Mouse (Mus musculus) myocyte (in vitro differentiated cells): ENCODE results near the gene Cd276. TPM values are rescaled to one million over a fixed set of nuclear protein-coding genes. Genes with fewer than 3 reads are reported as not detected.

Experiments used
- H3K27me3 ChIP-seq: one replicate; pipeline ENCODE4 v1.6.1; 2011; ENCODE audit not compliant: control insufficient read depth, insufficient read depth, insufficient read length
- H3K36me3 ChIP-seq: one replicate; pipeline ENCODE4 v1.6.1; 2011; ENCODE audit not compliant: control insufficient read depth, insufficient read depth
- H3K4me2 ChIP-seq: one replicate; pipeline ENCODE4 v1.6.1; 2011; ENCODE audit warnings: low read depth, control low read depth
- H3K4me3 ChIP-seq: one replicate; pipeline ENCODE4 v1.5.1; 2011; ENCODE audit warnings: mild to moderate bottlenecking, control low read depth, moderate library complexity
- H3K79me2 ChIP-seq: one replicate; pipeline ENCODE4 v1.6.1; 2011; ENCODE audit not compliant: control insufficient read depth, insufficient read depth
- H3ac ChIP-seq: one replicate; pipeline ENCODE4 v1.6.1; 2011; ENCODE audit not compliant: control insufficient read depth, insufficient read length
- CEBPB ChIP-seq: IDR thresholded peaks from 2 replicates; pipeline ENCODE4 v1.6.1; 2011; ENCODE audit warnings: mild to moderate bottlenecking, moderate library complexity; ENCODE audit not compliant: poor library complexity, insufficient read depth, severe bottlenecking
- E2F4 ChIP-seq: IDR thresholded peaks from one replicate; pipeline ENCODE4 v1.6.1; 2011; ENCODE audit warnings: mild to moderate bottlenecking, control low read depth, moderate library complexity; ENCODE audit not compliant: insufficient read depth
- MAX ChIP-seq: IDR thresholded peaks from one replicate; pipeline ENCODE4 v1.6.1; 2011; ENCODE audit warnings: low read depth, mild to moderate bottlenecking, control low read depth
- MYOD1 ChIP-seq, 3 experiments: IDR thresholded peaks; one replicate each; pipeline ENCODE4 v1.6.1; 2011; ENCODE audit warnings: control low read depth in 2 of 3, low read depth in 2 of 3, mild to moderate bottlenecking in 2 of 3, moderate library complexity in 1 of 3; ENCODE audit not compliant: insufficient read length in 2 of 3, control insufficient read depth in 1 of 3
- MYOG ChIP-seq, 3 experiments: IDR thresholded peaks; one replicate each; pipeline ENCODE4 v1.6.1; 2011; ENCODE audit warnings: control low read depth in 2 of 3, low read depth in 2 of 3, mild to moderate bottlenecking in 2 of 3; ENCODE audit not compliant: insufficient read length in 2 of 3, control insufficient read depth in 1 of 3, insufficient read depth in 1 of 3
- POLR2A ChIP-seq: IDR thresholded peaks from one replicate; pipeline ENCODE4 v1.6.1; 2011; ENCODE audit warnings: low read depth, mild to moderate bottlenecking, control low read depth, moderate library complexity; ENCODE audit not compliant: insufficient read length
- POLR2AphosphoS2 ChIP-seq: IDR thresholded peaks from one replicate; pipeline ENCODE4 v1.6.1; 2011; ENCODE audit warnings: low read depth, control low read depth; ENCODE audit not compliant: insufficient read length
- REST ChIP-seq: IDR thresholded peaks from one replicate; pipeline ENCODE4 v1.6.1; 2011; ENCODE audit warnings: mild to moderate bottlenecking, control low read depth, moderate library complexity; ENCODE audit not compliant: insufficient read depth, insufficient read length
- SRF ChIP-seq: IDR thresholded peaks from one replicate; pipeline ENCODE4 v1.6.1; 2011; ENCODE audit warnings: low read depth; ENCODE audit not compliant: control insufficient read depth, insufficient read length
- TCF12 ChIP-seq: IDR thresholded peaks from one replicate; pipeline ENCODE4 v1.6.1; 2011; ENCODE audit warnings: mild to moderate bottlenecking, control low read depth; ENCODE audit not compliant: poor library complexity, insufficient read depth, severe bottlenecking
- TCF3 ChIP-seq: IDR thresholded peaks from one replicate; pipeline ENCODE4 v1.6.1; 2011; ENCODE audit warnings: low read depth, control low read depth; ENCODE audit not compliant: insufficient read length
- USF1 ChIP-seq: IDR thresholded peaks from one replicate; pipeline ENCODE4 v1.6.1; 2011; ENCODE audit warnings: low read depth, mild to moderate bottlenecking, control low read depth, moderate library complexity
- polyA plus RNA-seq: library from polyadenylated mRNA; unstranded; fragments of >200 nt; fragmentation: generic; extraction: Trizol; gene quantifications from one replicate; pipeline ENCODE4 v1.2.1, GENCODE M21; 2012; ENCODE audit warnings: missing spikeins

The Cd276 gene
- polyA plus RNA-seq, 1 experiment: 49.5 TPM

- Histone ChIP-seq H3K79me2 (peaks cover 12% of the 10 kb centered on the region), H3K4me2 (peak overlapping the region; percentile 71), H3K4me3 (peak overlapping the region; percentile 69), H3K36me3 (peaks cover 6% of the 10 kb centered on the region), H3ac (peak overlapping the region; percentile 77), H3K27me3 (no peaks in the 10 kb centered on the region)
- TF ChIP-seq MYOD1 (IDR thresholded peaks at IDR 0.05; ENCODE audit: control insufficient read depth in 1 of 3, insufficient read length in 2 of 3, low read depth in 2 of 3): no peak
- no peak for TF ChIP-seq MYOG (IDR thresholded peaks at IDR 0.05; ENCODE audit: control insufficient read depth in 1 of 3, insufficient read depth in 1 of 3, insufficient read length in 2 of 3, low read depth in 2 of 3)
- no peak for TF ChIP-seq E2F4
- TF ChIP-seq SRF: no peak
- TF ChIP-seq CEBPB: no peak
- no peak for TF ChIP-seq REST
- TF ChIP-seq TCF12: no peak
- TF ChIP-seq TCF3: no peak
- no peak for TF ChIP-seq POLR2AphosphoS2
- no peak for TF ChIP-seq MAX
Measured at GRCm38 (mm10) chr9:58489133-58489864, 65.9 kb downstream of the Cd276 start.

DNA sequence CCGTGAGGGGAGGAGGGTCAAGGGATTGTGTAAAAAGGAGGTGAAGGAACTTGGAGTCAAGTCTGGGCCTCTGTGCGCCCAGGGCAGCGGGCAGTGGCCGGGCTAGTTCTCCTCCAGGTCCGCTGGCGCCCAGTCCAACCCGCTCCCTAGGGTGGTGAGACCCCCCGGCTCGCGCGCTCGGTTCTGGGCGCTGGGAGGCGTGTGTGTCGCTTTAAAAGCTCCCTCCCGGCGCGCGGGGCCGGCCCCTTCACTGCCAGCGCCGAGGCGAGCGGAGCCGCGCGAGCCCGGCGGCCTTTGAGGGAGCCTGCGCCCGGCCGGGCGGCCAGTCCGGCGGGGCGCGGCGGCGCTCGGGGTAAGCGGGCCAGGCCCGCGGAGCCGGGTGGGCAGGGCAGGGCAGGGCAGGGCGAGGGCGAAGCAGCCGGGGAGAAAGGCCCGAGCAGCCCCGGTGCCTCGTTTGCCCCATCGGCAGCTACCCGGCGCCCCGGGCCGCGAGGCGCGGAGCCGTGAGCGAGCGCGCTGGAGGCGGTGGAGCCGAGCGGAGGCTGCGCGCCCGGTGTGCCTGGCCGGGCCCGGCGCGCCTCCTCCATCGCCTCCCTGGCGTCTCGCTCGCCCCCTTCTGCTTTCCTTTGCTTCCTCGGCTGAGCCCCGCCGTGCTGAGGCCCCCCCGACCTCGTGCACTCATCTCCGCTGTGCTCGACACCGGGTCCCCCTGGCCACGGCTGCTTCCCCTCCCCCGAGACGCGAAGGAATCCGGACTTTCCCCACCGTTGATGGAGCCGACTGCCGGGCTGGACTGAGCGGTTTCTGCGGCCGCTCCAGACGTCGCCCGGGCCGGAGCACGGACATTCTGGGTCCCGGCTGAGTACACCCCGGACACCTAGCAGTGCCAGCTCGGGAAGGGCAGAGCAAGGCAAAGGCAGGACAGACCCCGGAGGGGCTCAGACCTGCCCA, 67.1 kb downstream of the Cd276 start, which contains the start of gene Insyn1:
TSS of gene Insyn1 (plus strand) at position 753 of the 951 bp plus-strand sequence.
- Histone ChIP-seq H3K4me2 (peak within 1 kb of the TSS; percentile 86), H3K27me3 (no peaks in the 10 kb centered on the region), H3K79me2 (peaks cover 12% of the 10 kb centered on the region), H3ac (peak within 1 kb of the TSS; percentile 77), H3K36me3 (peaks cover 6% of the 10 kb centered on the region), H3K4me3 (peak within 1 kb of the TSS; percentile 69)
- TF ChIP-seq SRF: no peak
- peak; percentile 25 for TF ChIP-seq POLR2AphosphoS2
- TF ChIP-seq REST: no peak
- peak in 1 of 3 experiments; percentile 1 for TF ChIP-seq MYOD1 (IDR thresholded peaks at IDR 0.05; ENCODE audit: control insufficient read depth in 1 of 3, insufficient read length in 2 of 3, low read depth in 2 of 3)
- TF ChIP-seq POLR2A: peak; percentile 73
- no peak for TF ChIP-seq USF1

- no peak for TF ChIP-seq POLR2A
- no peak for TF ChIP-seq TCF3
- TF ChIP-seq MAX: no peak
- TF ChIP-seq CEBPB: no peak
- TF ChIP-seq MYOG (IDR thresholded peaks at IDR 0.05; ENCODE audit: control insufficient read depth in 1 of 3, insufficient read depth in 1 of 3, insufficient read length in 2 of 3, low read depth in 2 of 3): no peak
- TF ChIP-seq MYOD1 (IDR thresholded peaks at IDR 0.05; ENCODE audit: control insufficient read depth in 1 of 3, insufficient read length in 2 of 3, low read depth in 2 of 3): no peak
- TF ChIP-seq SRF: no peak
- TF ChIP-seq TCF12: no peak
- TF ChIP-seq E2F4: no peak
- TF ChIP-seq REST: no peak
- no peak for TF ChIP-seq USF1
- TF ChIP-seq POLR2AphosphoS2: no peak
- H3ac ChIP-seq: no peak overlapping the region
- peaks cover 6% of the 10 kb centered on the region for H3K36me3 ChIP-seq
- no peak overlapping the region for H3K4me2 ChIP-seq
- H3K4me3 ChIP-seq: peak overlapping the region; percentile 69
- peaks cover 12% of the 10 kb centered on the region for H3K79me2 ChIP-seq
- peaks cover 10% of the 10 kb centered on the region for H3K27me3 ChIP-seq
Measured at GRCm38 (mm10) chr9:58487076-58487475, 68.2 kb downstream of the Cd276 start.

Other genes with a start within 250 kb of the Cd276 start
- 46.1 TPM for gene Loxl1, start 242.3 kb downstream of the Cd276 start, polyA plus RNA-seq
- gene Tbc1d21, start 185.0 kb downstream of the Cd276 start, polyA plus RNA-seq: 0.32 TPM
- gene Insyn1, start 66.8 kb downstream of the Cd276 start, polyA plus RNA-seq: 40.5 TPM
- gene Nptn, start 26.8 kb upstream of the Cd276 start, polyA plus RNA-seq: 349 TPM
- gene Rec114, start 188.5 kb upstream of the Cd276 start, polyA plus RNA-seq: 0.35 TPM